Mouse (Mus musculus): Measurements from ENCODE around the gene Gm5089. TPM values are rescaled to one million over a fixed set of nuclear protein-coding genes. Genes with fewer than 3 reads are reported as not detected.
A peak's percentile ranks its signal among the peaks of the same experiment; 100 is the strongest.

Gene Gm5089
- total RNA-seq (2015) = not detected in 2 replicates
- not detected in 2 replicates for total RNA-seq (2017)

DNA sequence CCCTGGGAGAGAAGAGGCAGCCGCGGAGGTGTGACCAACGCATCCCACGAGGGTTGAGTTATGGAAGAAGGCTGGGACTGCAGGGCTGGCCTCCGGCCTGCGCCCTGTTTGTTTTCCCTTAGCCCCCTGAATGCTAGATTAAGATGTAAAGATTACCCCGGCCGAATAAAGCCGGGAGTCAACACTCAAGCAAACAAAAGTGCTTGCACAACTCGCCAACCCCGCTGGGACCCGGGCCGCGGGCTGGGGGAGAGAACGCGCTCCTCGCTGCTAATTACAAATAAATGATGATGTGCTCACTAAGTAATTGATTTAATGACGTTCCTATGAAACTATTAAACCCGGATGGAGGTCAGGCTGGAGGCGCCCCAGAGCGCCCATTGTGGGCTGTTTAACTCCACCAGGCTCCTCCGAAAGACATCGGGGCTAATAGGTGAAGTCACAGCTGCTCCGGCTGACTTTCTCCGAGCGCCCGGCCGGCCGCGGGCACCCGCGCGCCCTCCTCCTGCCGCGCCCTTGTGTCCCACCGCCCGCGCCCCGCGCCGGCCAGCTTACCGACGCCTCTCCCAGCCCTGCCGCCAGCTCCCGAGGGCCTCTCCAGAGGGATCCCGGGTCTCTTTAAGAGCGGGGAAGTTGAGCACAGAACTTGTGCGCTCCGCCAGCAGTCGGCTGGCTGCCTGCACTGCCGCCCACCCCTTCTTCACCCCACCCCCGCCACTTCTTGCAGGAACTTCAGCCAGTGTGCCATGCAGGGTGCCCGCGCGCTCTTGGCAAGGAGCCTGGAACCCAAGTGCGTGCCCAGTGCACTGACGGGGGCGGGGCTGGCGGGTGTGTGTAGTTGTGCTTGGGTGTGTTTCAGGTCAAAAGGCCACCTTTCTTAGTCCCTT is at the start of gene Gm5089:
TSS of gene Gm5089 (minus strand) at position 620 of the 887 bp plus-strand sequence.
- ATAC-seq (replicated peaks; ENCODE audit: poor library complexity) = no peak

GRCm38 (mm10) chr14:122492015-122492414 is 41.1 kb upstream of the Gm5089 start:
- ATAC-seq (replicated peaks; ENCODE audit: poor library complexity) = no peak

DNA sequence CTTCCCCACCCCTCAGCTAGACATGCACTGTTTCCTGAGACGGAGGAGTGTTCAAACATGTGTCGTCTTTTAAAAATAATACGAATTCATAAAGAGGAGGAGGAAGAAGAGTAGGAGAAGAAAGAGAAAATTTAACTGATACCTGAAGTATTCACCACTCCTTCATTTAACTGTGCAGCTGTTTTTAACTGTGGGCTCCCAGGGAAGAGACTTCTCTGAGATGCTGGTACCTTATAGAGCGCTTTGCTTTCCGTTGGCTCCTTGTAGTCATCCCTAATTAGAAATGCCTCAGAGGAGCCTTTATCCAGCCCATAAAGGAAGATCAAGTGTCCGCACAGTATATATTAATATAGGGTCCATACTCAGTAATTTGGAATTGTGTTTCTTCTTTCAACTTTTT is 40.6 kb upstream of the Gm5089 start:
- no peak for ATAC-seq (replicated peaks; ENCODE audit: poor library complexity)

- peak; percentile 47 for ATAC-seq (replicated peaks; ENCODE audit: poor library complexity)
Observed at GRCm38 (mm10) chr14:122490441-122491328, 39.8 kb upstream of the Gm5089 start, which contains the start of gene Gm10837. TSS of gene Gm10837 (plus strand) at chr14:122490586.

- no peak for ATAC-seq (replicated peaks; ENCODE audit: poor library complexity)
Observed at GRCm38 (mm10) chr14:122489686-122490414, 38.9 kb upstream of the Gm5089 start.

GRCm38 (mm10) chr14:122489041-122489440 is 38.1 kb upstream of the Gm5089 start:
- ATAC-seq (replicated peaks; ENCODE audit: poor library complexity) = no peak

GRCm38 (mm10) chr14:122487366-122487765 is 36.5 kb upstream of the Gm5089 start:
- no peak for ATAC-seq (replicated peaks; ENCODE audit: poor library complexity)

DNA sequence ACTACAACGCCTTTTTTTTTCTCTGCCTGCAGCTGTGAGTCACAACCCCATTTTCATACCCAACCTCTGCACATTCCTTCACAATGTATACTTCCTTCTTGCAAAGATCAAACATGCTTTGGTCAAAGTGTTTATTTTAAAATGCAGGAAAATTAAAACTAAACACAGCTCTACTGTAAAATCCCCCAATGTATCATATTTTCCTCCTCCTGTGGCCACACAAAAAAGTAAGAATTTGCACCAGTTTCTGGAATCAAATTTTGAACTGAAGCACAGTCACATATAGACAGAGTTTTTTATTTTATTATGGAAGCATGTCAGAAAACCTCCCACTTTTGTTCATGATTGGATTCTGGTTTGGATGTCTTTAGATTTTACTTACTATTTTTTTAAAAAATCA is 35.7 kb upstream of the Gm5089 start:
- no peak for ATAC-seq (replicated peaks; ENCODE audit: poor library complexity)

DNA sequence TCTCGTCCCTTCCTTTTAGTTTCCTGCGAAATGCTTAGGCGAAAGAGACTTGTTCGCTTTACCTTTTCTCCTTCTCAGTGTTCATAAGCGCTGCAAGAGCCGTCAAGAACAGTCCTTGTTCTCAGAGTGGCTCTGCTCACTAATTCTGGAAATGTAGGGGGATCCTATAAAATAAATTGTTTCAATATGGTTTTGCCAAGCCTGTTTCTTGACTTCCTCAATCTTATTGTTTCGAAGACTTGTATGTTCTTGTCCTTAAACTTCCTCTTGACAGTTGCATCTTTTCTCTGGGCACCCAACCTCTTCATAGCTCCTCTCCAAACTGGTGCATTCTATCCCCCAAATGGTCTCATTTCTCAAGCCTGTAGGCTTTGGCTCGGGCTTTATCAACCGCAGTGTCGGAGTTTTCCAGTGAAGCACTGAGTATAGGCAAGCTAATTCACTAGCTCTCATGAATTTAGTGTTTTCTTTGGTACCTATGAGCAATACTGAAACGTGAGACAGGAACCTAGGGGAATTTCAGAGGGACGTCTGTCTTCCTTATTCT is 34.8 kb upstream of the Gm5089 start:
- peak; percentile 36; the same call in 1 of the 2 replicates for ATAC-seq (replicated peaks; ENCODE audit: poor library complexity)

DNA sequence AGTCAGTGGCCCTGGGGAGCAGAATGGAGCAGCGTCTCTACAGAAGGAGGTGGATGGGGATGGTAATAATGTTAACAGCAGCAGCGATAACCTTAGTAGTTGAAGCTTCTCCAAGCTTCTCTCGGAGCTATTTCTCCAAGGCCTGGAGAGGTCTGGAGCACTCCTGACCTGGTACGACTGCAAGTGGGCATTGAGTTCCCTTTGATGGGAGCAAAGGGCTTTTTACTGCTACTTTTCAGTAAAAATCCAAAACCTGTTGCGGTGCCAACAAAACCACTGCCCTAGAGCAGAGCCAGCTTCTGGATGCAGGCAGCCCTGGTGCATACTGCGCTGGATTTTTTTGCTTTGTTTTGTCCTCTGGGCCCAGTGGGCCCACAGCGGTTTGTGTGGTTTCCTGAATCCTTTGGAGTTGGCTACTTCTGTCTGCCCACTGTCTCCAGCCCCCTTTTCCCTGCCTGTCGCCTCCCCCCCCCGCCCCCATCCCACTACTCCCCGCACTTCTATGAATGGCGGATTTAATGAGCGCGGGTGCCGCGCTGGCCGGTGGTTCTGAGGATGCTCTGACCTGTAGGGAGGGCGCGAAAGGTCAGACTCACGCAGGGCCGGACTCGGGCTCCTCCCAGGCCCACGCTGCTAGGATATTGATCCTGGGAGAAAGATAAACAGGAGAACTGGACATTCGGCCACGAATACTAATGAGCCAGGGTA is 34.1 kb upstream of the Gm5089 start:
- no peak for ATAC-seq (replicated peaks; ENCODE audit: poor library complexity)

- ATAC-seq (replicated peaks; ENCODE audit: poor library complexity) = no peak
Observed at GRCm38 (mm10) chr14:122484458-122484843, 33.5 kb upstream of the Gm5089 start.

GRCm38 (mm10) chr14:122483556-122484421 is 32.9 kb upstream of the Gm5089 start:
- ATAC-seq (replicated peaks; ENCODE audit: poor library complexity) = 0 out of 2 replicates have a peak, but pooled peaks have one; percentile 5

DNA sequence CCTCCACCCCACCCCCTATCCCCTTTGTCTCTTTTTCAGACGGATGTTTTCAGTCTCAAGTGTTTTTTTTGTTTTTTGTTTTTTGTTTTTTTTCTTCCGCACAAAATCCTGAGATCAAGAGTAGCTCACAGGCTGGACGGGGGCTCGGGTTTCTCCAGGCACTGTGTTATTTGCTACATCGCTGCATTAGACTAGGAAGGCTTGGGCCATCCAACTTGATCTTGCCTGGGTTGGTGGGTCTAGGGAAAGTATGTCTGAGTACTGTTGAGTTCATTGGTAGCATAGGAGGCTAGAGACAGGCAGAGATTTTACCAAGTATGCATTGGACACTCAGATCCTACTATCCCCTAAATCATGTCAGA is 32.1 kb upstream of the Gm5089 start:
- ATAC-seq (replicated peaks; ENCODE audit: poor library complexity) = no peak

GRCm38 (mm10) chr14:122482081-122483023 is 31.4 kb upstream of the Gm5089 start:
- ATAC-seq (replicated peaks; ENCODE audit: poor library complexity) = no peak

DNA sequence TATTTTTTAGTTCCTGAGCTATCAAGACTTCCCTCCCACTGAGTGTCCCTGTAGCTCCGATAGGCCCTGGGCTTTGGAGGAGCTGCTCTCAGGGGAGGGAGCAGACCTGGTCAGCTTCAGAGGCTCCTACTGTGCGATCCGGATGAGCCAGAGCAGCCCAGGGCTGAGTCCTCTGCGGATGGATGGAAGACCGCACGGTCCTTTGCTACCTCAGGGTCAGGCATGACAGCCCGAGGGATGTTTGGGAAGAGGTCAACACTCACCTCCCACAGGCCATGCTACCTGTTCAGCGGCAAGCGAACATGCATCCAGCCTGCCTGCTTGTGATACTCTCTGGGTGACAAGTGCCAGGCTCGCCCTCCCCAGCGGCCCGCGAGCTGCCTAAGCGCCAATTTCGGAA is 30.3 kb upstream of the Gm5089 start:
- ATAC-seq (replicated peaks; ENCODE audit: poor library complexity) = no peak

GRCm38 (mm10) chr14:122480355-122480754 is 29.4 kb upstream of the Gm5089 start:
- no peak for ATAC-seq (replicated peaks; ENCODE audit: poor library complexity)

- ATAC-seq (replicated peaks; ENCODE audit: poor library complexity) = no peak
Observed at GRCm38 (mm10) chr14:122479461-122480109, 28.7 kb upstream of the Gm5089 start.

Data from megakaryocyte progenitor cell, adult 5-6 weeks (primary cell).